Mouse (Mus musculus) cerebellum, adult 9-11 months (tissue): ENCODE data around the gene Dek.
A peak's percentile ranks its signal among the peaks of the same experiment; 100 is the strongest.

Experiments
- DNase-seq: peaks from one replicate; pipeline ENCODE4 v3.0.0; 2022

The Dek gene

GRCm38 (mm10) chr13:47106580-47106888 is 533 bp upstream of the Dek start:
- DNase-seq = no peak

- DNase-seq = peak; percentile 26
Observed at GRCm38 (mm10) chr13:47104856-47105541, 1.0 kb downstream of the Dek start.

- DNase-seq = no peak
Observed at GRCm38 (mm10) chr13:47104146-47104545, 1.9 kb downstream of the Dek start.

GRCm38 (mm10) chr13:47100587-47100986 is 5.4 kb downstream of the Dek start:
- no peak for DNase-seq

- DNase-seq = no peak
Observed at GRCm38 (mm10) chr13:47099265-47099664, 6.7 kb downstream of the Dek start.

GRCm38 (mm10) chr13:47096591-47096990 is 9.4 kb downstream of the Dek start:
- DNase-seq = no peak

- DNase-seq = no peak
Observed at GRCm38 (mm10) chr13:47093791-47094190, 12.2 kb downstream of the Dek start.

- DNase-seq = no peak
Observed at GRCm38 (mm10) chr13:47089271-47089670, 16.7 kb downstream of the Dek start.

- no peak for DNase-seq
Observed at GRCm38 (mm10) chr13:47088433-47088832, 17.6 kb downstream of the Dek start.

GRCm38 (mm10) chr13:47080905-47081505 is 25.0 kb downstream of the Dek start:
- DNase-seq = no peak

- no peak for DNase-seq
Observed at GRCm38 (mm10) chr13:47078799-47079198, 27.2 kb downstream of the Dek start.

- no peak for DNase-seq
Observed at GRCm38 (mm10) chr13:47077367-47077766, 28.6 kb downstream of the Dek start.

GRCm38 (mm10) chr13:47076156-47076555 is 29.8 kb downstream of the Dek start:
- no peak for DNase-seq

- no peak for DNase-seq
Observed at GRCm38 (mm10) chr13:47072484-47072883, 33.5 kb downstream of the Dek start.

GRCm38 (mm10) chr13:47071871-47072270 is 34.1 kb downstream of the Dek start:
- no peak for DNase-seq

GRCm38 (mm10) chr13:47070329-47071080 is 35.5 kb downstream of the Dek start:
- no peak for DNase-seq

GRCm38 (mm10) chr13:47067001-47067400 is 39.0 kb downstream of the Dek start:
- no peak for DNase-seq

- DNase-seq = no peak
Observed at GRCm38 (mm10) chr13:47066516-47066915, 39.5 kb downstream of the Dek start.

GRCm38 (mm10) chr13:47063985-47064760 is 41.8 kb downstream of the Dek start:
- no peak for DNase-seq

- DNase-seq = no peak
Observed at GRCm38 (mm10) chr13:47062756-47063155, 43.2 kb downstream of the Dek start.

- DNase-seq = no peak
Observed at GRCm38 (mm10) chr13:47056781-47057180, 49.2 kb downstream of the Dek start.

GRCm38 (mm10) chr13:47056126-47056525 is 49.9 kb downstream of the Dek start:
- no peak for DNase-seq

- no peak for DNase-seq
Observed at GRCm38 (mm10) chr13:47053971-47054370, 52.0 kb downstream of the Dek start.
